Mouse (Mus musculus): Measurements from ENCODE around the gene Itgb4.

The Itgb4 gene

DNA sequence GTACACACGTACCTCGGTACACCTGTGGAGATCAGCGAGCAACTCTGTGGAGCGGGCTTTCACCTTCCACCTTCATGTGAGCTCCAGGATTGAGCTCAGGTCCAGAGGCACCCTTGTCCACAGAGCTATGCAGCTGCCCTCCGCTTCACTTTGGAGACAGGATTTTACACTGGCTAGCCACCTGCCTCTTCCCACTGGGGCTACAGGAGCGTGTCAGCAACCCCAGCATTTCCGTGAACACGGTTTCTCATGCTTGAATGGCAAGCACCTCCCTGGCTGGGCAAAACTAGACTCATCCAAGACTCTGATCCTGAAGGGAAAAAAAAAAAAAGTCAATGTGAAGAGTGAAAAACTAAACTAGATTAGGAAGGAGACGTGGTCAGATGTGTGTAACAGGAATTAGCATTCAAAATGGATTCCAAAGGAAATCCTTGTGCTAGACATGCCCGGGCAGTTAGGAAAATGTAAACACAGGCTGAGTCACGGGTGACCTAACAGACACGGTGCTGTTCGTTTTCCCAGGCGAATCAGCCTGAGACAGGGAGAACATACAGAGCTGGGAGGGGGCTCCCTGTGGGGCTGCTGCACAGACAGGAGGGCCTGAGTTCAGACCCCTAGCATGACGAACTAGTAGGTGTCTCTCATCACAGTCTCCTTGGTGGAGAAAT, 4.4 kb upstream of the Itgb4 start:
- no peak for DNase-seq

DNA sequence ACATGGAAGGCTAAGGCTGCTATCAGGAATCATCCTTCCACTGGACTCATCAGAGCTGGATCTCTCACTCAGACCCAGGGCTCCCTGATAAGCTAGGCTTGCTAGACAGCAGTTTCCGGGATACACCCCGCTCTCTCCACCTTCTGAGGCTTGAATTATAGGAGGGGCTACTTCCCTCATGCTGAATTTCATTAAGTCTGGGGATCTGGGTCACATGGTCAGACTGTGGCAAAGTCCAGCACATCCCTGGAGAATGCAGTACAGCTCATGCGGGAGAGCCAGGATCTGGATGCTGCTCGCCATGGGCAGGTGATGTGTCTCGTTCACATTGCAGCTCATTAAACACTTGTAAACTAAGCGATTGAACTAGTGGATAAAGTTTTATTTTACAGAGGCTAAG, 3.5 kb upstream of the Itgb4 start:
- peak; percentile 23 for DNase-seq

DNA sequence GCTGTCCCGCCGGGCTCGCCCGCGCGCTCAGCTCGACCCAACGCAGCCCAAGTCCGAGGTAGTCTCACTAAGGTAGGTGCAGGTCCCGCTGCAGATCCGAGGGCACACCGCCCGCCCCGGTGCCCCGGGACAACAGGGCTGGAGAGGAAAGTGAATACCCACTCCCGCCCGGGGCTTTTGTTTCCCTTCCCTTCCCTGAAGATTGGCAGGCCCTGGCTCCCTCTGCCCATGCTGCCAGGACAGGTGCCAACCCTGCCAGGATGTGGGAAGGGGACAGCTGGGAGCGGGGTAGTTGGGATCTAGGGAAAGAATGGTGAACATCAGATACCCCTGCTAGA, 543 bp downstream of the Itgb4 start:
- DNase-seq, result no peak

DNA sequence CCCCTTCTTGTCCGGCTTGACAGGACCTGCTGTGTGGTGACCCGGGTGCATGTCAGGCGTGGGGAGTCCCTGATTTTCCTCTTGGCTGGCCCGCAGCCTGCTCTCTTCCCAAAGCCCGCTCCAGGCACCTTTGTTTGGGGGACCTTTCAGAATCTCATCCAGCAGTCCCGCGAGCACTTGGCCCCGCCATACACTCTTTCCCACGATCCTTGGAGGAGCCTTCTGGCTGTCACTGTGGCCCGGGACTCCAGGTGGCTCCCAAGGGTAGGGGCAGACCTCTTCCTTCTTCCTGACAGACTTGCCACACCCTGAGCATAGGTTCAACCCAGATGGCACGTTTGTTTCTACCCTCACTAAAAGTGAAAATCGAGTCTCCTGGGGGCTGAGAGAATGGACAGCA, 1.0 kb downstream of the Itgb4 start:
- DNase-seq, result no peak

DNA sequence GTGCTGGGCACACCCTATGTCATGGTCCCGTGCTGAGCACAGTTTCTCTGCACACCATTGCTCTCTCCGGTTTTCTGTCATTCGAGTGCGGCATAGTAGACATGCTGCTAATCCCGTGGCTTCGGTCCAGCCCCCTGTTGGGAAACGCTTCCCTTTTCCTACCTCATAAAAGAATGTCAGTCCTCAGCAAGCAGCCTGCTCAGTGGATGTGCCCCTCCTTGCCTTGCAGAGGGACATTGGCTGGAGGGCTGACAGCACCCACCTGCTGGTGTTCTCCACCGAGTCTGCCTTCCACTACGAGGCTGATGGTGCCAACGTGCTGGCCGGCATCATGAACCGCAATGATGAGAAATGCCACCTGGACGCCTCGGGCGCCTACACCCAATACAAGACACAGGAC, 8.0 kb downstream of the Itgb4 start:
- DNase-seq, result no peak

DNA sequence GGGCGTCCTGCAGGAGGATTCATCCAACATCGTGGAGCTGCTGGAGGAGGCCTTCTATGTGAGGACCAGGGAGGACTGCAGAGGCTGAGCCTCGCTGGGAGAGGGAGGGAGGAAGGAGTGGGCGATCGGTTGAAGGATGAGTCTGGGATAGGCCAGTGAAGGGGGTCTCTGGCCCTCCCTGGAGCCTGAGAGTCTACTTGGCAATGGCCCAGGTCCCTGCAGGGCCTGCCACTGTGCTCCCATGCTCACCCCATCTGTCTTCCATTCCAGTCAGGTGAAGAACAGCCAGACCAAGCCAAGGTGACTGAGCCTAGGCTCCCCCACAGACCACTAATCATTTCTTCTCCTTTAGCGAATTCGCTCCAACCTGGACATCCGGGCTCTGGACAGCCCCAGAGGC, 8.8 kb downstream of the Itgb4 start:
- no peak for DNase-seq

DNA sequence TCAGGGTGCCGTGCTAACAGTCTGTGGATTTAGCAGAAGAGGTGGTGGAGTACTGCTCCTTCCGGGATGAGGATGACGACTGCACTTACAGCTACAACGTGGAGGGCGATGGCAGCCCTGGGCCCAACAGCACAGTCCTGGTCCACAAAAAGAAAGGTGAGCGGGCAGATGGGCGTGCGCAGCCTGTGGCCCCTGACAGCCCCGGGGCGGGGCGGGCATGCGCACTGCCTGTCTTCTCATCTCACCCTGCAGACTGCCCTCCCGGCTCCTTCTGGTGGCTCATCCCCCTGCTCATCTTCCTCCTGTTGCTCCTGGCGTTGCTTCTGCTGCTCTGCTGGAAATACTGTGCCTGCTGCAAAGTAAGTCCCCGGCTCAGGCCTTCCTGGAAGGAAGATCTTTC, 15.2 kb downstream of the Itgb4 start:
- DNase-seq, result no peak

DNA sequence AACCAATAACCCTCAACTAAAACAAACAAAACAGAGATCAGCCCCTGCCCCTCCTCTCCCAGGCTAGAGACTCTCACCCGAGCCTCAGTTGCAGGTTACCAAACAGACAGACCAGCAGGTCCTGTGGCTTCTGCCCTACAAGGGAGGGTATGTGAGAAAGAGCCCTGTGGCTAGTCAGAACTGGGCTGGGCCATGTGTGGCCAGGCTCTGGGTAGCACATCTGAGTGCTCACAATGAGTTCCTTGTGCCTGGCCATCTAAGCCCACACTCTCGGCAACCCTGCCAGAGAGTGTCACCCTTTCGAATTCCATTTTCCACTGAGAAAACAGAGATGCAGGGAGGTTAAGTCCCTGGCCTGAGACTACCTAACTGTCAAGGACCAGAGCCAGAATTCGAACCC, 17.6 kb downstream of the Itgb4 start:
- no peak for DNase-seq

DNA sequence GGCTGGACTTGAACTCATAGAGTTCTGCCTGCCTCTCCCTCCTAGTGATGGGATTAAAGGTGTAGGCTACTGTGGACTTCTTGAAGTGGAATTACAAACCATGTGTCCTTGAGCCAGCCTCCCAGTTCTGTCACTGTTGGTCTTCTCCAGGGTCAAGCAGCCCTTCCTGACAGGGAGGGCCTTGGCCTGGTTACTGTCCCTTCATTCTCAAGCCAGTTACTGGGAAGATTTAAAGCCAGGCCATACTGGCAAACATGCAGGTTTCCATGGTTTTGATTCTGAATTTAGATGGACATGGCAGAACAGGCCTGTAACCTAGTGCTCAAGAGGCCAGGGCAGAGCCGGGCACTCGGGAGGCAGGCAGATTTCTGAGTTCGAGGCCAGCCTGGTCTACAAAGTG, 20.7 kb downstream of the Itgb4 start:
- DNase-seq, result no peak

DNA sequence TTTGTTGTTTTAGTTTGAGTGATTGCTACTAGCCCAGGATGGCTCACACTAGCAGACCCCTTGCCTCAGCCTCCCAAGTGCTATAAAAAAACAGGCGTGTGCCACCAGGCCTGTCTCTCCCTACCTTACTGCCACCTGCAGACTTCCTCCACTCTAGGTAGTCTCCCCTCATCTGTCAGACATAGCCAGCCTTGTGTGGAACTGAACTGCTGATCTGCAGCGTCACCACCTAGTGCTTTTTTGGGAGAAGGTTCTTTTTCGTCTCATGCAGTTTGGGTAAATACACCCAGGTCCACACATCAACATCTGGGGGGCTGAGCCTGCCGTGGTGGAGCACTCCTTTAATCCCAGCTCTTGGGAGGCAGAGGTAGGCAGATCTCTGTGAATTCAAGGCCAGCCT, 22.5 kb downstream of the Itgb4 start:
- DNase-seq, result no peak

DNA sequence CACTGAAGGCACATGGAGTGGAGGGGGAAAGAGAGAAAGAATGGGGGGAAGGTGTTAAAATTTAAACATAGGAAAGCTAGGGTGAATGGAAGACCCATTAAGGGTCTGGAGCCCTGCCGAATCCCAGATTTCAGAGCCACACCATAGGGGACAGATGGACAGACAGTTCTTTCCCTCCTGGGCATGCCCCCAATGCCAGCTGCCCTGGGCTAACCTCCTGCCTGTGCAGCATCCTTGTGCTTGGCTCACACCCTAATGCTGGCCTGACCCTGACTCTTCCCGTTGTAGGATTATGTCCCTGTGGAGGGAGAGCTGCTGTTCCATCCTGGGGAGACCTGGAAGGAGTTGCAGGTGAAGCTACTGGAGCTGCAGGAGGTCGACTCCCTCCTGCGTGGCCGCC, 23.2 kb downstream of the Itgb4 start:
- no peak for DNase-seq

DNA sequence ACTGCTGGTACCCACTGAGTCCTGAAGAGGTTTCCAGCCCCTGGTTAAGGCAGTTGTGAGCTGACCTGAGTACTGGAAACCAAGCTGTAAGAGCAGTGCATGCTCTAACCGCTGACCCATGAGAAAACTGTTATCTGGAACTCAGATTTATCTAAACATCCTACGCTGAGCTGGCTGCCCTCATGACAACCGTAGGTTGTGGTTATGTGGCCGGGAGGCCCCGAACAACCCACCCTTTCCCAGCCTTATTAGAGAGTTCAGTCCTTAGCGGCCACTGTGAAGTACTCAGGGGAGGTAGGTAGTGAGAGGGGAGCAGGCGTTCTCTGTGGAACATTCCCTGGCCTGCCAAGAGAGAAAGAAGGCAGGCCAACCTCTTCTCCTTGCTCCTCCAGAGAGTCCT, 24.5 kb downstream of the Itgb4 start:
- DNase-seq, result no peak

DNA sequence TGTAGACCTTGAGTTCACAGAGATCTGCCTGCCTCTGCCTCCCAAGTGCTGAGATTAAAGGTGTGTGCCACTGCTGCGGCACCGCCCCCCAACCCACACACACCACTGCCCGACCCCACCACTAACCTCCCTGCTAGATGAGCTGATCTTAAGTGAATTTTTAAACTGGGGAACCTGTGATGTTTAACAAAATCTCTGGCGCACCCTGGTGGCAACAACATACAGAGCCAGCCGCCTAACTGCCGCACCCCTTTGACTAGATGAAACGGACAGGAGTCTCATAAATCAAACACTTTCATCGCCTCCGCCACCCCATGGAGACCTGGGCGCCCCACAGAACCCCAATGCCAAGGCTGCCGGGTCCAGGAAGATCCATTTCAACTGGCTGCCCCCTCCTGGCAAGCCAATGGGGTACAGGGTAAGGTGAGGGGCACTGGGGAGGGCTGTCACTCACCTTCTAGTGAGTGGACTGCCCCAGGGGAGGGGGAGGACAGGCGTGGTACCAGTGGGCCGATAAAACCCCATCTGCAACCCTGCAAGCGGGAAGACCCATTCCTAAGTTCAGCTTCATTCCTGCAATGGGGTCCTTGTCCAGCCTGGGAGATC, 25.1 kb downstream of the Itgb4 start:
- DNase-seq, result peak; percentile 84

DNA sequence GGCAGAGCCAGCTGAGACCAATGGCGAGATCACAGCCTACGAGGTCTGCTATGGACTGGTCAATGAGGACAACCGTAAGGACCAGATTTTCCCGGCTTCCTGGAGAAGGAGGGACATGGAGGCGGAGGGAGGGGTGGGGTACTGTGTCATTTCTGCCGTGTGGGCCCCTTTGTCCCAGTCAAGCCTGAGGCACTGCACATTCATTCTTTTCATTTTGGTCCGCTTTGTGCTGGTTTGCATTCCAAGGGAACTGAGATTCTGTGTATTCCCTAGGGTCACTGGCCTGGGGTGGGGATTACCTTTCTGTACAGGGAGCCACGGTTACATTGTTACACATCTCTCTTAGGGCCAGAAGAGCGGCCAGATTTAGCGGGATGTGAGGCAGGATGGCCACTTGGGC, 26.1 kb downstream of the Itgb4 start:
- no peak for DNase-seq

DNA sequence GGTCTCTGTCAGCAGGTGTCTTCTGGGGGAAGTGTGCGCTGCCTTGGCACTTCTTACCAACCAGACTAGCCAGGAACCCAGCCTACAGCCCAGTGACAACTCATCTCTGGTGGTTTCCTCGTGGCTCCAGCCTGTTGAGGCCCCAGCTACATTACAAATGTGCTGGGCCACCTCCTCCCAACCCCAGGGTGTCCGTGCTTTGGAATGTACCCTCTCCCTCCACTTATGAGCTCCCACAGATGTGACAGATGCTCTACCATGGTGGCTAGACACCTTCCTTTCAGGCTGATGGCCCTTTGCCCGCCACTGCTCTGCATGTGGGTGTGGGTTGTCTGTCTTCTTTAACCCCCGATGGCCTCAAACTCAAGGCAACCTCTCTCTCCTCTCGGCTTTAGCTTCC, 27.2 kb downstream of the Itgb4 start:
- DNase-seq, result no peak

DNA sequence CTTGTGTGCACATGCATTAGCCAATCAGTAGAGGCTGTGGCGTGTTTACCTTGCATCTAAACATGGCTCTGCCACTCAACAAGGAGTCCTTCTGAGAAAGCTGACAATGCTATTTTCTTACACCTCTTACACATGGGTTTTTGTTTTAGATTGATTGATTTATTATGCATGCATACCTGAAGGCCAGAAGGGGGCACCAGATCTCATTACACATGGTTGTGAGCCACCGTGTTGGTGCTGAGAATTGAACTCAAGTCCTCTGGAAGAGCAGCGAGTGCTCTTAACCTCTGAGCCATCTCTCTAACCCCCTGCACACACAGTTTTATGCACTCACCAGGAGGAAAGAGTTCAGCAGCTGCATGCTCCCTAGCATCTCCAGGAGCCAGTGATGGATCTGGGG, 28.4 kb downstream of the Itgb4 start:
- DNase-seq, result no peak

DNA sequence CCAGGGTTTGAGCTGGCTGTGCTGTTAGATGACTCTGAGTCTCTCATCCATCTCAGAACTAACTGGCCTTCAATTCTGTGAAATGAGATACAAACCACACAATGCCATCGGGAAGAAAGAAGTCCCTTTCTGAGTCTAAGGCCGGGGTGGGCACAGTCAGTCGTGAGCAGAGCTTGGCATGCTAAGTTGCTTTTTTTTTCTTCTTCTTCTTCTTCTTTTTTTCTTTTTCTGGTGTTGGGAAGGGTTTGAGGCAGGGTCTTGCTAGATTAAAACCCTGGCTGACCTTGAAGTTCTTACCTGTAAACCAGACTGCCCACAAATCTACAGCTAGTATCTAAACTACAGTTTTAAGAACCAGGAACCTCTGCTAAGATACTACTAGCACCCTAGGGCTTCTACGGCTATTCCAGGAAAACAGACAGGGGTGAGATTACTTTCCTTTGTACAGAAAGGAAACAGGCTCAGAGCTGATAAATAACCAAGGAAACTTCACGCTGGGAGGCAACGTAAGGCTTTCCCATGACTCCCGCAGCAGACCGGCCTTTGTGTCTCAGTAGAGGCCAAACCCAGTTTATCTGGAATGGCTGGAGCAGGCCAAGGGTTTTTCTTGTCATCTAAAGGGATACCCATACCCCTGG, 29.8 kb downstream of the Itgb4 start:
- no peak for DNase-seq

DNA sequence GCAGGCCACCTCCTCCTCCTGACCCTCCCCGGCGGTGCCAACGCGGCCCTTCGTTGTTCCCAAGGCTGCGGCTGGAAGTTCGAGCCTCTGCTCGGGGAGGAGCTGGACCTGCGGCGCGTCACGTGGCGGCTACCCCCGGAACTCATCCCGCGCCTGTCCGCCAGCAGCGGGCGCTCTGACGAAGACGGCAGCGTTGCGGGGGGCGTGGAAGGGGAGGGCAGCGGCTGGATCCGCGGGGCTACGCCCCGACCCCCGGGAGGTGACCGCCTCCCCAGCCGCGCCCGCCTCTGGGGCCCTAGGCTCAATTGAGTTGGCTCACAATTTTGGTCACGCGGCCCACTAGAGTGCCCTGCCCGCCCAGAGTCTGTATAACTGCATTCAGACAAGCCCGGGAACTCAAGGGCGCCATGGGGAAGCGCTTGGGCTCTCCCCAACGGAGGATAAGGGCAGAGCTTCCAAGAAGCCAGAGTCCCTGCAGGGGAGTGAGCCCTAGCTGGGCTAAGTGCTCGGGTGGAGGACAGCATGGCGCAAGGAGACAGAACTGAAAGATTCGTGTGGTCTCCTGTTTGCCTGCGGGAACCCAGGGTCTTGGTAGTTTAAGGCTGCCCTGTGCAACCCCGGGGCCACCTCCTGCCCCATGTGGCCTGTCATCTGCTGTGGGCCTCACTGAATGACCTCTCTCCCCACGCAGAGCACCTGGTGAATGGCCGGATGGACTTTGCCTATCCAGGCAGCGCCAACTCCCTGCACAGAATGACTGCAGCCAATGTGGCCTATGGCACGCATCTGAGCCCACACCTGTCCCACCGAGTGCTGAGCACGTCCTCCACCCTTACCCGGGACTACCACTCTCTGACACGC, 30.6 kb downstream of the Itgb4 start:
- peak; percentile 73 for DNase-seq

DNA sequence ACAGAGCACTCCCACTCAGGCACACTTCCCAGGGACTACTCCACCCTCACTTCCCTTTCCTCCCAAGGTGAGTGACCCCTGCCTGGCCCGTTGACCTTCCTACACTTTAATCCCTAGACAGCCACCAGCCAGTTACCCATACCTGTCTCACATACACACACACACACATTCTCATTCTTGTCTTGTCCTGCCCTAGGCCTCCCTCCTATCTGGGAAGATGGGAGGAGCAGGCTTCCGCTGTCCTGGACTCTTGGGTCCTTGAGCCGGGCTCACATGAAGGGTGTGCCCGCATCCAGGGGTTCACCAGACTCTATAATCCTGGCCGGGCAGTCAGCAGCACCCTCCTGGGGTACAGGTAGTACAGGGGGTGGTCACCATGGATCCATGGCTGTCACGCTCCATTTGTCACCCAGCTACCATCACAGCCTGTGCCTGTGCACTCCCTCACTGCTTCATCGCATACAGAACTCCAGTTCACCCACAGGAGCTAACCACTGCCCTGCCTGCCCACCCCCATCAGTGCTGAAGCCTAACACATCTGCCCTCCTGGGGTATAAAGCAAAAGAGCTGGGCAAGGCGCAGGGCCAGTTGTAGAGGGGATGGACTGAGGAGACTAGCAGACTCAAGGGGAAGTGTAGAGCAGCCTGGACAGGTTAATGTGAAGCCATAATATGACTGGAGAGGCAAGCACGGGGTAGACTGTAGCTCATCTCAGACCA, 31.4 kb downstream of the Itgb4 start:
- DNase-seq, result no peak

DNA sequence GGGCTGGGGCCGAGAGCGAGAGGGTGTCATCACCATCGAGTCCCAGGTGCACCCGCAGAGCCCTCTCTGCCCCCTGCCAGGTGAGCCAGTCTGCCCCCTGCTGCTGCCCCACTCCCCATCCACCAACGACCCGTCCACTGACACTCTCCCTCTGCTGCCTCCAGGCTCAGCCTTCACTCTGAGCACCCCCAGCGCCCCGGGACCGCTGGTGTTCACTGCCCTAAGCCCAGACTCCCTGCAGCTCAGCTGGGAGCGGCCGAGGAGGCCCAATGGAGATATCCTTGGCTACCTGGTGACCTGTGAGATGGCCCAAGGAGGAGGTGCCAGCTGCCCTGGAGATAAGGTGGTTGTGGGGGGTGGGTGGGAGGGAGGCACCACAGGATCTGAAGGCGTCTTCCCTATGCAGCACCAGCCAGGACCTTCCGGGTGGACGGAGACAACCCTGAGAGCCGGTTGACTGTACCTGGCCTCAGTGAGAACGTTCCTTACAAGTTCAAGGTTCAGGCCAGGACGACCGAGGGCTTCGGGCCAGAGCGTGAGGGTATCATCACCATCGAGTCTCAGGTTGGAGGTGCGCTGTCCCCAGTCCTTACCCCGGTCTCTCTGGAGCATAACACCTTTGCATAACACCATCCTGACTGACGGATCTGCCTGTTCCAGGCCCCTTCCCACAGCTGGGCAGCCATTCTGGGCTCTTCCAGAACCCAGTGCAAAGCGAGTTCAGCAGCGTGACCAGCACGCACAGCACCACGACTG, 32.8 kb downstream of the Itgb4 start:
- DNase-seq, result no peak

DNA sequence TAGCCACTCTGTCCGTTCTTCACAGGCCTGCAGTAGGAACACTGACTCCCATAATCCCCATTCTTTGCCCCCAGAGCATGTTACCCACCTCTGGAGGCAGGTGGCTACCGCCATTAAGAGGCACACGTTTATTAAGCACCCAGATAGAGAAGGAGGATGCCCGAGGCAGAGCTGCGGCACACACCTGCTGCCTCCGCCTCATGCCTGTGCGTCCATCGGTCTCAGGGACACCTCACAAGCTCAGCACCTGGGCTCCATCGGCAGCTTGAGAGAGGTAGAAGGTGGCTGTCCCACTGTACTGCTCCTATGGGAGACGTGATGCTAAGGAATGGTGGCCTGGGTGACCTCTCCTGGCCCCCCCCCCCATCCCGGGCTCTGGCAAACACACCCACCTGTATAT, 33.9 kb downstream of the Itgb4 start:
- DNase-seq, result no peak

DNA sequence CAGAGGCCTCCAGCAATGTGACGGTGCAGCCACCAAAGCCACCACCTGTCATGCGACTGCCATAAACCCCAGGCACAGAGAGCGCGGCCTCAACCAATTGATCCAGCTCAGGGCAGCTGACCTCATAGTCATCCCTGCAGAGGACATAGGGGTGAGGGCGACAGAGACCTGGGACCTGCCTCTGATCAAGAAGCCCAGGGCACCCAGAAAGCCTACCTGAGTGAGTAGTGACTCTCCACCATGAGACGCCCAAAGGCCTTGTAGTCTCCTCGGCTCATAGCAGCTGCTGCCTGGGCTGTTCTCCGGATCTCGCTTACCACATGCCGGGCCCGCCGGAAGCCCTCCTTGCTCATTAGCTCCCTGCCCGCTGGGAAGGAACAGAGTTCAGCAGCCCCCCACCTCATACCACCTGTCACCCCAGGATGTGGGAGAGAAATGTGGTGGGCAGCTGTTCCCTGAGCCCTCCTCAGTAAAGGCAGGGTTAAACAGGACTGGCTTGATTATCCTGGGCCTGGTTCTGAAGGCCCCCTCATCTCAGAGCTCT, 34.4 kb downstream of the Itgb4 start:
- no peak for DNase-seq
